Comparison of ENCODE assay signal across 9 mouse cellular contexts in the genomic region with DNA sequence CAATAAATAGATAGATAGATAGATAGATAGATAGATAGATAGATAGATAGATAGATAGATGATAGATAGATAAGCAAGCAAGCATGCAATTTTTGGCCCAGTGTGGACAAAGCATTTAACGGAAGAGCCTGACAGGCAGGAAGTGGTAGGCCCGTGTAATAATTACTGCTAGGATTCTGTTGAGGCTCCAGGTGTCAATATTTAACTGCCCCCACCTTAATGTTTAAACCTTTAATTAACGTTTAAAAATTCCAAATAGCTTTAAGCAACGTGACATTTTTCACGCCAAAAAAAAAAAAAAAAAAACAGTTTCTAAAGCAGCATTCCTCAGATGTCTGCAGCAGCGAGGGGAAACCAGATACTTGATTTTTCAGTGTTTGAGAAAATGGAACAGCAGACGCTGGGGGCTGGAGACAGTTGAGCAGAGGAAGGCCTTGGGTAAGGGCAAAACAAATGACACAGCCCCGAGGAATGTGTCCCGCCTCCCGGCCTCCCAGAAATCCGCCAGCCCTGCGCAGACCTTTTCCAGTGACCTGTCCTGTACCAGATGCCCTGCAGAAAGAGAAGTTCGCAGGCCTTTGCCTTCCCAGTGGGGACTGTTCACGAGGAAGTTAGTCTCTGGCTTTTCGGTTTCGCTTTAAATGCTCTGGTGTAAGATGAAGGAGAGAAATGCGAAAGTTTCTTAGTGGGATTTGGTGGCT. TPM values are rescaled to one million over a fixed set of nuclear protein-coding genes. Genes with fewer than 3 reads are reported as not detected.
DNase-seq lines count a peak whose midpoint lies in the region; ATAC-seq and TF ChIP-seq lines count a peak whose summit lies in the region.
"Had no signal": no experiment of that assay in that cellular context is flagged by ENCODE, and none has a peak within 500 bp of the region (broad histone marks: within the 10 kb centered on the region; RNA-seq: fewer than 3 reads in every experiment).

No protein-coding gene starts in this region.

- H3K4me3 ChIP-seq in embryonic fibroblast, embryonic 13.5 days (ENCODE audit: insufficient read depth, low read length) = no peak overlapping the region
- H3K4me3 ChIP-seq in midbrain, embryonic 11.5 days (ENCODE audit: low read depth, low read length) = no peak overlapping the region
- H3K4me3 ChIP-seq in forebrain, embryonic 15.5 days = no peak overlapping the region

- no peak overlapping the region for H3K4me2 ChIP-seq in midbrain, embryonic 11.5 days
- H3K4me2 ChIP-seq in forebrain, embryonic 15.5 days (replicated peaks) = no peak overlapping the region

- no peaks in the 10 kb centered on the region for H3K4me1 ChIP-seq in embryonic fibroblast, embryonic 13.5 days (ENCODE audit: control insufficient read depth, insufficient read depth, low read length)
- no peaks in the 10 kb centered on the region for H3K4me1 ChIP-seq in midbrain, embryonic 11.5 days (ENCODE audit: control insufficient read depth, insufficient read depth, low read length)
- no peaks in the 10 kb centered on the region for H3K4me1 ChIP-seq in forebrain, embryonic 15.5 days

- ATAC-seq in midbrain, embryonic 11.5 days (ENCODE audit: low FRiP score) = no peak
- no peak for ATAC-seq in forebrain, embryonic 15.5 days (replicated peaks)

- H3K36me3 ChIP-seq in midbrain, embryonic 11.5 days (ENCODE audit: control insufficient read depth, insufficient read depth, low read length) = no peaks in the 10 kb centered on the region
- no peaks in the 10 kb centered on the region for H3K36me3 ChIP-seq in forebrain, embryonic 15.5 days

- H3K27ac ChIP-seq in embryonic fibroblast, embryonic 13.5 days (ENCODE audit: insufficient read depth, low read length) = peak overlapping the region; percentile 32
- no peak overlapping the region for H3K27ac ChIP-seq in midbrain, embryonic 11.5 days (ENCODE audit: low read depth, low read length)
- no peak overlapping the region for H3K27ac ChIP-seq in forebrain, embryonic 15.5 days (replicated peaks)
- H3K27ac ChIP-seq: macrophage had no signal

- no peak overlapping the region for H3K9ac ChIP-seq in midbrain, embryonic 11.5 days (ENCODE audit: low read length)
- H3K9ac ChIP-seq in forebrain, embryonic 15.5 days (replicated peaks) = no peak overlapping the region

- peak; percentile 36 to 61 for DNase-seq in spleen, postnatal 36 days (ENCODE audit: low spot score in 2 of 2)
- DNase-seq in spleen, postnatal 10 days (ENCODE audit: low spot score in 2 of 2) = no peak
- peak; percentile 82 for DNase-seq in kidney, adult 18-20 months
- DNase-seq in lung, postnatal 14 days = peak; percentile 40
- DNase-seq in midbrain, embryonic 11.5 days (ENCODE audit: low spot score, missing footprints) = no peak
- DNase-seq in thymus, postnatal 14 days = no peak

- H3K27me3 ChIP-seq in midbrain, embryonic 11.5 days (ENCODE audit: control insufficient read depth, insufficient read depth, low read length) = no peaks in the 10 kb centered on the region
- H3K27me3 ChIP-seq in forebrain, embryonic 15.5 days = no peaks in the 10 kb centered on the region

- TF ChIP-seq CTCF in embryonic fibroblast, embryonic 13.5 days (IDR thresholded peaks at IDR 0.05; ENCODE audit: borderline replicate concordance, insufficient read depth, low read length) = no peak

- H3K9me3 ChIP-seq in midbrain, embryonic 11.5 days (ENCODE audit: control insufficient read depth, low read length) = peaks cover 3% of the 10 kb centered on the region
- H3K9me3 ChIP-seq in forebrain, embryonic 15.5 days = no peaks in the 10 kb centered on the region

- 79% methylated on average over 17 of the region's 17 CpGs for WGBS in midbrain, embryonic 11.5 days
- 85% methylated on average over 17 of the region's 17 CpGs for WGBS in forebrain, embryonic 15.5 days

- TF ChIP-seq POLR2A in embryonic fibroblast, embryonic 13.5 days (IDR thresholded peaks at IDR 0.05; ENCODE audit: low read depth, low read length) = no peak

RNA-seq across cellular contexts. Expression of gene Srsf10, which starts 35.6 kb away (rescaled TPM):
- polyA plus RNA-seq in embryonic fibroblast, embryonic 13.5 days (2011; ENCODE audit: insufficient read length, low read depth, missing spikeins) = 177 and 193 TPM in 2 replicates
- 434 and 444 TPM in 2 replicates for polyA plus RNA-seq in midbrain, embryonic 11.5 days (2014; fragmentation: Nextera tagmentation; extraction: Ambion mirVana)
- 257 and 272 TPM in 2 replicates for polyA plus RNA-seq in forebrain, embryonic 15.5 days (2015; fragmentation: Nextera tagmentation; extraction: Ambion mirVana)

RNA-seq across cellular contexts. Expression of gene Pnrc2, which starts 53.7 kb away (rescaled TPM):
- polyA plus RNA-seq in embryonic fibroblast, embryonic 13.5 days (2011; ENCODE audit: insufficient read length, low read depth, missing spikeins) = 127 and 164 TPM in 2 replicates
- polyA plus RNA-seq in midbrain, embryonic 11.5 days (2014; fragmentation: Nextera tagmentation; extraction: Ambion mirVana) = 258 and 259 TPM in 2 replicates
- 131 and 134 TPM in 2 replicates for polyA plus RNA-seq in forebrain, embryonic 15.5 days (2015; fragmentation: Nextera tagmentation; extraction: Ambion mirVana)

Comparison
In these comparisons a context has a peak if more than half of its experiments do, and no peak if none do; other contexts are left out.
1. DNase-seq: peak in spleen, postnatal 36 days (2 of 2), kidney, adult 18-20 months (single experiment) and lung, postnatal 14 days (single experiment); none in spleen, postnatal 10 days (0 of 2), midbrain, embryonic 11.5 days (single experiment) and thymus, postnatal 14 days (single experiment).